Mouse (Mus musculus): ENCODE measurements at regions not wholly inside any gene's neighbourhood (a gene's known extent, or its start where the extent isn't known, plus 50 kb on each side); places are given as distances from the start of the nearest gene placed in this dataset.

DNA sequence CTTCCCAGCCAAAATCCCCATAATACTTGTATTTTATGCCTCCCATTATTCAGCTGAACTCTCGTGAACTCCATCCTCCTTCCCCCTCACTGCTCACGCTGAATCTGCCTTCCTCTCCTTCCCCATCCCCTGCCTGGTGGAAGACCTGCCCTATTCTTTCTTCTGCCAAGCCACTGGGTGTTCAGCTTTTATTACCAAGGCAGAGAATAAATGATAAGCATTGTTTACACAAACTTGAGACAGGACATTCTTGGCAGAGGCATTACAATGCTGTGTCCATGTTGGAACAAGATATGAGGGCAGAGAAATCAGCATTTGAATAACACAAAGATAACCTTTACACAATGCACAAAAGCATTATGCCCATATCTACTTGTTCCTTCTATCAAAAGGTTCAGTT, 80.2 kb downstream of the Dhrs2 start:
- 41% methylated on average over 2 of the region's 2 CpGs for WGBS
- no peak overlapping the region for H3K4me2 ChIP-seq (ENCODE audit: low read depth, severe bottlenecking)
- H3K9ac ChIP-seq (ENCODE audit: low read length) = no peak overlapping the region

DNA sequence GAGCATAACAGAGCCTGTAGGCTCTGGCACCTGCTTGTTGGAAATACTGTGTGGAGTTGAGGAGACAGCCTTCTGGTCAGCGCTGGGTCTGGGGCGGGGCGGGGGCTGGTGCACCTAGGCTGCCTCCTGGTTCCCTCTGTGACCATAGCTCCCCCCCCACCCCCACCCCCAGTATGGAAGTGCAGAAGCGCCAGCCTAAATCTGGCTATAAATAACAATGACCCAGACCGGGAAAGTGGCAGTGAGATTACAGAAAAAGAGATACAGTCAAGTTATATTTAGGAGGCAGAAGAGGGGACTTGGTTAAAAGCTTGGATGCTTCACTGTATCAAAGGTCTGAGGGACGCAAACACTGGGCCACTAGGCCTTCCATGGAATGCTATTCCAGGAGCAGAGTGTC, 91.8 kb downstream of the Dhrs2 start:
- H3K9me3 ChIP-seq (ENCODE audit: control insufficient read depth, low read length) = no peaks in the 10 kb centered on the region
- H3K27me3 ChIP-seq (ENCODE audit: control insufficient read depth, insufficient read depth, low read length) = no peaks in the 10 kb centered on the region
- no peak overlapping the region for H3K27ac ChIP-seq (replicated peaks; ENCODE audit: low read depth, low read length)
- H3K36me3 ChIP-seq (ENCODE audit: control insufficient read depth, insufficient read depth, low read length) = no peaks in the 10 kb centered on the region
- 75% methylated on average over 6 of the region's 6 CpGs for WGBS
- H3K4me1 ChIP-seq (ENCODE audit: control insufficient read depth, insufficient read depth, low read length) = no peaks in the 10 kb centered on the region
- H3K9ac ChIP-seq (ENCODE audit: low read length) = no peak overlapping the region
- ATAC-seq (ENCODE audit: insufficient number of reproducible peaks, low FRiP score, low TSS enrichment, low read depth) (no peak), DNase-seq (ENCODE audit: low spot score) (no peak)
- H3K4me2 ChIP-seq (ENCODE audit: low read depth, severe bottlenecking) = no peak overlapping the region
- H3K4me3 ChIP-seq (ENCODE audit: low read depth, low read length) = no peak overlapping the region

More for the DNA sequence above, 80.2 kb downstream of the Dhrs2 start:
- Histone ChIP-seq H3K4me3 (ENCODE audit: low read depth, low read length) (no peak overlapping the region), H3K36me3 (ENCODE audit: control insufficient read depth, insufficient read depth, low read length) (no peaks in the 10 kb centered on the region), H3K27me3 (ENCODE audit: control insufficient read depth, insufficient read depth, low read length) (no peaks in the 10 kb centered on the region), H3K9me3 (ENCODE audit: control insufficient read depth, low read length) (no peaks in the 10 kb centered on the region), H3K27ac (replicated peaks; ENCODE audit: low read depth, low read length) (no peak overlapping the region), H3K4me1 (ENCODE audit: control insufficient read depth, insufficient read depth, low read length) (no peaks in the 10 kb centered on the region)
- ATAC-seq (ENCODE audit: insufficient number of reproducible peaks, low FRiP score, low TSS enrichment, low read depth) (no peak), DNase-seq (ENCODE audit: low spot score) (no peak)

DNA sequence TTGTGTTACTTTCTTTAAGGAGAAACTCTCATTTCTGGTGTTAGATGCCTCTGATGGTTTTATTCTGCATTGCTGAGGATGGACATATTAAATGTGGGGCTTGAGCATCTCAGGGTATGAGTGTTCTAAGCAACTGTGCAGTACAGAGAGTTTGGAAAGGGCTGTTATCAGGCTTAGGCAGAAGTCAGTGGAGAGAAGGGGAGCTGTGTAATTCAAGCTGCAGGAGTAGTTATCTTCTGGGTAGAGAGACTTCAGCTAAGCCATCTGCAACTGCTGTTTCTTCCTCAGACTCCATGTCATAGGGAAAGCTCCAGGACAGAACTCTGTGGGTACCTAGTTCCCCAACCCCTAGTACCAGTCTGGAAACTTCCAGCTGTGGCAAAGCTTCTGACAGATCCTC, 102.1 kb downstream of the Dhrs2 start:
- no peak overlapping the region for H3K4me3 ChIP-seq (ENCODE audit: low read depth, low read length)
- H3K27me3 ChIP-seq (ENCODE audit: control insufficient read depth, insufficient read depth, low read length) = no peaks in the 10 kb centered on the region
- H3K9me3 ChIP-seq (ENCODE audit: control insufficient read depth, low read length) = no peaks in the 10 kb centered on the region
- no peaks in the 10 kb centered on the region for H3K4me1 ChIP-seq (ENCODE audit: control insufficient read depth, insufficient read depth, low read length)
- no peak overlapping the region for H3K9ac ChIP-seq (ENCODE audit: low read length)
- H3K4me2 ChIP-seq (ENCODE audit: low read depth, severe bottlenecking) = no peak overlapping the region
- no peak for ATAC-seq (ENCODE audit: insufficient number of reproducible peaks, low FRiP score, low TSS enrichment, low read depth)
- no peak overlapping the region for H3K27ac ChIP-seq (replicated peaks; ENCODE audit: low read depth, low read length)
- no peaks in the 10 kb centered on the region for H3K36me3 ChIP-seq (ENCODE audit: control insufficient read depth, insufficient read depth, low read length)
- DNase-seq (ENCODE audit: low spot score) = no peak

DNA sequence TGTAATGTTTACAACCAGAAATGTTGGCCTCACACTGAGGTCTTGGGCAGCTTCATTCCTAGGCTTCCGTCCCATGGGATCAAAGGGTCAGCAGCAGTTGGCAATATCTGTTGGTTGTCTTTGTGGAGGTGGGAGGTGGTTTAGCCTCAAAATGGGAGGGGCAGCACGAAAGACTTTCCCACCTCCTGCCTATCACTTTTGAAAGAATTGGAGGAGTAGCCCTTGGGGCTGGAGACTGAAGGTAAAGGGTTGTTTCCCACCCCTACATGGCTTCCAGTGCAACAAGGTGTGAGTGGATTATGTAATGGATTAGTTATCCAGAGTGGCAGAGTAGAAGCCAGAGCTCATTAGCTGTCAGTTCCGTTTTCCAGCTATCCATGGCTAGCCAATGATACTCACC, 102.5 kb downstream of the Dhrs2 start:
- DNase-seq (ENCODE audit: low spot score) = no peak
- WGBS = 59% methylated on average over 3 of the region's 3 CpGs

DNA sequence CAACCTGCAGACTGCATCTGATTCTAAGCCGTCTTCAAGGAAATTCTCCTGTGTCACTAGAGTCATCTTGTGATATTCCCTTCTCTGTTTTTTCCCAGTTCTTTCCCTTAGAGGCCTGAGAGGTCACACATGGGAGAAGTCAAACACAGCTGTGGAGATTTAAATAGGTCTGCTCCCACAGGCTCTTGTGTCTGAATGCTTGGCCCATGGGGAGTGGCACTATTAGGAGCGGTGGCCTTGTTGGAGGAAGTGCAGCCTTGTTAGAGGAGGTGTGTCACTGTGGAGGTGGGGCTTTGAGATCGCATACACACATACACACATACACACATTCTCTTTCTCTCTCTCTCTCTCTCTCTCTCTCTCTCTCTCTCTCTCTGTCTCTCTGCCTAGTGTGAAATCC, 112.0 kb downstream of the Dhrs2 start:
- no peak for DNase-seq (ENCODE audit: low spot score)
- ATAC-seq (ENCODE audit: insufficient number of reproducible peaks, low FRiP score, low TSS enrichment, low read depth) = no peak
- no peak overlapping the region for H3K27ac ChIP-seq (replicated peaks; ENCODE audit: low read depth, low read length)
- no peaks in the 10 kb centered on the region for H3K9me3 ChIP-seq (ENCODE audit: control insufficient read depth, low read length)
- H3K4me2 ChIP-seq (ENCODE audit: low read depth, severe bottlenecking) = no peak overlapping the region
- H3K27me3 ChIP-seq (ENCODE audit: control insufficient read depth, insufficient read depth, low read length) = no peaks in the 10 kb centered on the region
- no peaks in the 10 kb centered on the region for H3K4me1 ChIP-seq (ENCODE audit: control insufficient read depth, insufficient read depth, low read length)
- WGBS = 70% methylated on average over 3 of the region's 3 CpGs
- H3K4me3 ChIP-seq (ENCODE audit: low read depth, low read length) = no peak overlapping the region
- H3K9ac ChIP-seq (ENCODE audit: low read length) = no peak overlapping the region
- no peaks in the 10 kb centered on the region for H3K36me3 ChIP-seq (ENCODE audit: control insufficient read depth, insufficient read depth, low read length)

More for the DNA sequence above, 102.5 kb downstream of the Dhrs2 start:
- Histone ChIP-seq H3K27ac (replicated peaks; ENCODE audit: low read depth, low read length) (no peak overlapping the region), H3K36me3 (ENCODE audit: control insufficient read depth, insufficient read depth, low read length) (no peaks in the 10 kb centered on the region), H3K27me3 (ENCODE audit: control insufficient read depth, insufficient read depth, low read length) (no peaks in the 10 kb centered on the region), H3K4me3 (ENCODE audit: low read depth, low read length) (no peak overlapping the region), H3K9me3 (ENCODE audit: control insufficient read depth, low read length) (no peaks in the 10 kb centered on the region), H3K4me2 (ENCODE audit: low read depth, severe bottlenecking) (no peak overlapping the region), H3K4me1 (ENCODE audit: control insufficient read depth, insufficient read depth, low read length) (no peaks in the 10 kb centered on the region), H3K9ac (ENCODE audit: low read length) (no peak overlapping the region)
- ATAC-seq (ENCODE audit: insufficient number of reproducible peaks, low FRiP score, low TSS enrichment, low read depth) = no peak

DNA sequence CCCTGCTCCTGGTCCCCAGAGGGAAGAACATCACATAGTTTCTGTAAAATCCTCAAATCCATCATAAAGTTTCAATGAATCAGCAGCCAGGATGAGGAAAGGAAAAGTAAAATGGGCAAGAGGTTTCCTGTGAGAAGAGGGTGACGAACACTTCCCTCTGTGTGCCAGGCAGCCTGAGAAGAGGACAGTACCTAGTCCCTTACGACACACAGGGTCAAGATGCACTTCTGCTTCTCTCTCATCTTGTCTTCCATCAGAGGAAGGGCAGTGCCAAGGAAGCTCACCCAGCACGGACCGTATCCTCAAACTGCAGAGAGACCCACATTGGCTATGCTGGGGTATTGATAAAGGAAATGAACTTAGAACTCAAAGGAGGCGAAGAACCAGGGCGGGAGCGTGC, 112.5 kb downstream of the Dhrs2 start:
- WGBS = 87% methylated on average over 7 of the region's 7 CpGs
- no peak for ATAC-seq (ENCODE audit: insufficient number of reproducible peaks, low FRiP score, low TSS enrichment, low read depth)
- Histone ChIP-seq H3K4me1 (ENCODE audit: control insufficient read depth, insufficient read depth, low read length) (no peaks in the 10 kb centered on the region), H3K27me3 (ENCODE audit: control insufficient read depth, insufficient read depth, low read length) (no peaks in the 10 kb centered on the region), H3K4me2 (ENCODE audit: low read depth, severe bottlenecking) (no peak overlapping the region), H3K9ac (ENCODE audit: low read length) (no peak overlapping the region), H3K9me3 (ENCODE audit: control insufficient read depth, low read length) (no peaks in the 10 kb centered on the region), H3K36me3 (ENCODE audit: control insufficient read depth, insufficient read depth, low read length) (no peaks in the 10 kb centered on the region), H3K27ac (replicated peaks; ENCODE audit: low read depth, low read length) (no peak overlapping the region), H3K4me3 (ENCODE audit: low read depth, low read length) (no peak overlapping the region)
- no peak for DNase-seq (ENCODE audit: low spot score)

DNA sequence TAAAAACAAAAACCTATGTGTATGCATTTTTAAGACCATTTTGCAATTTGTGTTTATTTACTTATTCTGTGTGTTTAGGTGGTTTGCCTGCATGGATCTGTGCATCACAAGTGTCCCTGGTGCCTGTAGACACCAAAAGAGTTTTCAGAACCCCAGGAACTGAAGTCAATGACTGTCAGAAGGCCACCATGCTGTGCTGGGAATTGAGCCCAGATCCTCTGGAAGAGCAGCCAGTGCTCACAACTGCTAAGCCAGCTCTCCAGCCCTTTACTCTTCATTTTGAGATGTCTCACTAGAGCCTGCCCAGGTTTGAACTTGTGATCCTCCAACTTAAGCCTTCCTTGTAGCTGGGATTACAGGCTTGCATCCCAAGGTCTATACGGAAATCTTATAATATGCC, 113.8 kb downstream of the Dhrs2 start:
- ATAC-seq (ENCODE audit: insufficient number of reproducible peaks, low FRiP score, low TSS enrichment, low read depth) (no peak), DNase-seq (ENCODE audit: low spot score) (no peak)
- WGBS = 79% methylated on average over 1 of the region's 1 CpGs
- Histone ChIP-seq H3K4me2 (ENCODE audit: low read depth, severe bottlenecking) (no peak overlapping the region), H3K4me1 (ENCODE audit: control insufficient read depth, insufficient read depth, low read length) (no peaks in the 10 kb centered on the region), H3K9me3 (ENCODE audit: control insufficient read depth, low read length) (no peaks in the 10 kb centered on the region), H3K27ac (replicated peaks; ENCODE audit: low read depth, low read length) (no peak overlapping the region), H3K36me3 (ENCODE audit: control insufficient read depth, insufficient read depth, low read length) (no peaks in the 10 kb centered on the region), H3K27me3 (ENCODE audit: control insufficient read depth, insufficient read depth, low read length) (no peaks in the 10 kb centered on the region), H3K9ac (ENCODE audit: low read length) (no peak overlapping the region), H3K4me3 (ENCODE audit: low read depth, low read length) (no peak overlapping the region)

DNA sequence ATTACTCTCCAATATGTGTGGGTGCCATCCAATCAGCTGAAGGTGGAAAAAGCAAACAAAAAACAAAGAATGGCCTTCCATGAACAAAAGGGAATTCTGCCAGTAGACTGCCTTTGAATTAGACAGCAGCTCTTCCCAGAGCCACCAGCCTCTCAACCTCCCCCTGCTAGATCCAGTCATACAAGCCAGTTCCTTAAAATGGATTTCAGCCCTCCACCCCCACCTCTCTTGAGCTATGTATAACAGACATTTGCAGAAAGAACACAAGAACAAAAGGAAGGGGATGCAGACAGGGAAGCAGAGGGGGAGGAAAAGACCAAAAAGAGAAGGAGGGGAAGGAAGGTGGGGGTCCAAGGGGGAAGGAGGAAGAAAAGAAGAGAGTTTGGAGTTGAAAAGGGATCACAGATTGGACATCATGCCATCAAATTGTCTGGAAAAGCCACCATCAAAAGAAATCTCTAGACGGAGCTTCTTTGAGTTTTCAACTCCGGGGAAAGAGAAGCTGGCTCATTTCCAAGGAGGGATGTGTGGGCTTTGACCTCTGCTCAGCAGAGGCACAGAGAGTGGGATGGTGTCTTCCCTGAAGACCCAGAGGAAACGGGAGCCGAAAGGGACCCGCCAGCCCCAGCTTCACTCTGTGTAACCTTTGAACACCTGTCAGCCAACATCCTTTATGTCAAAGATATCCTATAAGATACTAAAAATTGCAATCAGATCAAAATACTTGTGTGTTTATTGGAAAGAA, 114.8 kb downstream of the Dhrs2 start:
- Histone ChIP-seq H3K4me2 (ENCODE audit: low read depth, severe bottlenecking) (no peak overlapping the region), H3K4me3 (ENCODE audit: low read depth, low read length) (no peak overlapping the region), H3K9ac (ENCODE audit: low read length) (no peak overlapping the region), H3K27ac (replicated peaks; ENCODE audit: low read depth, low read length) (no peak overlapping the region), H3K27me3 (ENCODE audit: control insufficient read depth, insufficient read depth, low read length) (no peaks in the 10 kb centered on the region), H3K36me3 (ENCODE audit: control insufficient read depth, insufficient read depth, low read length) (no peaks in the 10 kb centered on the region), H3K9me3 (ENCODE audit: control insufficient read depth, low read length) (no peaks in the 10 kb centered on the region), H3K4me1 (ENCODE audit: control insufficient read depth, insufficient read depth, low read length) (no peaks in the 10 kb centered on the region)
- DNase-seq (ENCODE audit: low spot score) (no peak), ATAC-seq (ENCODE audit: insufficient number of reproducible peaks, low FRiP score, low TSS enrichment, low read depth) (no peak)
- 83% methylated on average over 5 of the region's 5 CpGs for WGBS

DNA sequence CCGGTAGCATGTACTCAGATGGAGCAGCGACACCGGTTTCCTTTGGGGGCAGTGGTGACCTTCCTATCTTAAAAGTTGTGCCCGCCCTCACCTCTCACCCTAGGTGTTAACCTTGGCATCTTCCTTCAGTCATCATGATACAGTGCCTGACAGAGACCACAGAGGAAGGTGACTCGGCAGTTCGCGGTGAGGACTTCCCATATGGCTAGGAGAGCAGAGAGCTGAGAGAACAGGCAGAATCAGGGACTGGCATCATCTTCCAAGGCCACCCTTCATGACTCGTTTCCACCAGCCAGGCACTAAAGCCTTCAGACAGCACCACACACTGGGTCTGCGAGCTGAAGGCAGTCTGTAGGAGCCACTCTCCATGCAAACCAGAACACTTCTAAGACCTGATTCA, 116.2 kb downstream of the Dhrs2 start:
- no peak overlapping the region for H3K9ac ChIP-seq (ENCODE audit: low read length)
- H3K4me1 ChIP-seq (ENCODE audit: control insufficient read depth, insufficient read depth, low read length) = no peaks in the 10 kb centered on the region
- DNase-seq (ENCODE audit: low spot score) (no peak), ATAC-seq (ENCODE audit: insufficient number of reproducible peaks, low FRiP score, low TSS enrichment, low read depth) (no peak)
- H3K36me3 ChIP-seq (ENCODE audit: control insufficient read depth, insufficient read depth, low read length) = no peaks in the 10 kb centered on the region
- H3K9me3 ChIP-seq (ENCODE audit: control insufficient read depth, low read length) = no peaks in the 10 kb centered on the region
- WGBS = 71% methylated on average over 9 of the region's 9 CpGs
- H3K4me2 ChIP-seq (ENCODE audit: low read depth, severe bottlenecking) = no peak overlapping the region
- H3K4me3 ChIP-seq (ENCODE audit: low read depth, low read length) = no peak overlapping the region
- H3K27ac ChIP-seq (replicated peaks; ENCODE audit: low read depth, low read length) = no peak overlapping the region
- H3K27me3 ChIP-seq (ENCODE audit: control insufficient read depth, insufficient read depth, low read length) = no peaks in the 10 kb centered on the region

Measured in limb, embryonic 11.5 days (tissue).